Mouse (Mus musculus): ENCODE results near the gene Ift122. TPM values are rescaled to one million over a fixed set of nuclear protein-coding genes. Genes with fewer than 3 reads are reported as not detected.

Ift122 gene
- polyA plus RNA-seq (2012; rRNA removed): 7.7 and 8.3 TPM in 2 replicates

GRCm38 (mm10) chr6:115853091-115853813 lies at the start of gene Ift122, which contains the start of gene Mbd4:
Gene Ift122, plus strand, starts transcription at chr6:115853470.
Gene Mbd4, minus strand, starts transcription at chr6:115853371.

DNA sequence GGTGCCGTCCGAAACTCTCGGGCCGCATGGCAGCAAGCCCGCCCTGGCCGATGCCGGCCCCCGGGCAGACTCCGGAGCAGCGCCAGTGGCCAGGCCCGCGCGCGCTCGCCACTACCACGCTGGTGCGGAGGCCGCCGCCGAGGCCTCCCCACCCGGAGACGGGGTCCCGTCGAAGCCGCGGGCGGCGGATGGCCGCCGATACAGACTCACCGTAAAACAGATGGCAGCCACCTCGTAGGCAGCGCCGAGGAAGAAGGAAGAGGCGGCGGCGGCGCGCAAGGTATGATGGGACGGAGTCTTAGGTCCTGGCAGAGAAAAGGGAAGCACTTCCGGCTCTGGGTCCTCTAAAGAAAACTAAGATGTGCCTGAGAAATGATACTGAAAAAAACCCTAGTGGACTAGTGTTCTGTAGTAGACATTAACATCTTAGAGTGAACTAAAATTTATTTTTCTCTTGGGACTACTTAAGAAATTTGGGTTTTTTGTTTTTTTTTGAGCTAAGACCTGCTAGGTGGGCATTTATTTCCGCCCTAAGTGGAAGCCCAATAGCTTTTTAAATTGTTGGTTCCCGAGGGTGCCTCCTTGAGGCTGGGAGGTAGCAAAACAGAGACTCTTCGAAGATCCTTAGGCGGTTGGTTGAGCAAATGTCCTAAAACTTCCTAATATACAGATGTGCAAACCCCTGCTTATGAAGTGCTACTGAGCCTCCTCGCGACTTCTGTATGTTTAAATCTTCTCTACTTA lies 44.6 kb upstream of the Ift122 start, which contains the start of gene Rpl32:
Gene Rpl32 (minus strand): TSS at position 260 of the 744 bp plus-strand sequence.

DNA sequence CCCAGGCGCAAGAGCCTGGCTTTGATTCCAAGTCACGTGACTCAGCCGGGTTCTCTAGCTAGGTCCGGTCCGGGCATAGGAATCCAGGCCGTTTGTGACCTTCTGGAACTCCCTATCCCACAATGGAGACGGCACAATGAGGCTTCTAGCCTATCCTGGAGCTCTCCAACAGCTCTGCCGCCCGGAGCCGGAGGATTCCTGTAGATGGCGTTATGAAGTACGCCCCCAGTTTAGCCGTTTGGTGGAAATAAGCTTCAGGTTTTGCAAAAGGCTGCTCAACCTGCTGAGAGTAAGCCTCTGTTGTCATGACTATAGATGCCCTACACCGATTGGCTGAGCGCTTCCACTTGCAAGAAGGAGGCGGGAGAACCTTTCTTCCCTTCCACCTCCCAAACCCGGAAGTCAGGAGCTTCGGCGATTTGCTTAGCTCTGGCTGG lies 15.1 kb upstream of the Ift122 start, which contains the start of gene Efcab12:
Gene Efcab12 (minus strand): TSS at position 252 of the 437 bp plus-strand sequence.

GRCm38 (mm10) chr6:115931639-115932038 lies 78.4 kb downstream of the Ift122 start, which contains the start of gene Rho:
Gene Rho, plus strand, starts transcription at chr6:115931748.

DNA sequence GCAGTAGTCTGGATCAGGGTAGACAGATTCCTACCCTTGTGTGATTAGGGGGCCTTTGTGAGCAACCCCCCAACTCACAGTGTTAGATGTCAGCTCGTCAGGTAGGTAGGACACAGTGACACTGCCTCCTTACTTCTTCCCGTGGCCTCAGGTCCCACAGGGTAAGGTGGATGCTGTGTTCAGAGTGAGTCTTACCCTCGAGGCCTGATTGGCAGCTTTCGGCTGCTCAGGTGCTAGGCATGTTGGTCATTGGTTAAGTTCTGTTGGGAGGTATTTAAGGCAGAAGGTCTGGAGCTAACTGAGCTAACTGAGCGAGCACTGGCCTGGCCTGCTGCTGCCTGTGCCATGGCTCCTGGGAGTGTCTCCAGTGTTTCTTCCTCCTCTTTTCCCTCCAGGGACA lies 91.4 kb downstream of the Ift122 start, which contains the start of gene H1foo:
Gene H1foo (plus strand): TSS at position 301 of the 400 bp plus-strand sequence.

Other genes with a start within 250 kb of the Ift122 start
- 105 and 120 TPM in 2 replicates for gene Raf1, start 176.8 kb upstream of the Ift122 start, polyA plus RNA-seq (2012; rRNA removed)
- 2.4 and 3.5 TPM in 2 replicates for gene Tmem40, start 91.1 kb upstream of the Ift122 start, polyA plus RNA-seq (2012; rRNA removed)
- gene Cand2, start 78.9 kb upstream of the Ift122 start, polyA plus RNA-seq (2012; rRNA removed): 4.6 and 5.1 TPM in 2 replicates
- gene Rpl32, start 44.7 kb upstream of the Ift122 start, polyA plus RNA-seq (2012; rRNA removed): 356 and 482 TPM in 2 replicates
- 0.08 and 0.17 TPM in 2 replicates for gene Efcab12, start 15.1 kb upstream of the Ift122 start, polyA plus RNA-seq (2012; rRNA removed)
- 0.67 and 0.90 TPM in 2 replicates for gene Mbd4, start 99 bp upstream of the Ift122 start, polyA plus RNA-seq (2012; rRNA removed)
- gene Rho, start 78.3 kb downstream of the Ift122 start, polyA plus RNA-seq (2012; rRNA removed): 0.12 and 0.29 TPM in 2 replicates
- not detected in 2 replicates for gene H1foo, start 91.5 kb downstream of the Ift122 start, polyA plus RNA-seq (2012; rRNA removed)
- gene Plxnd1, start 141.5 kb downstream of the Ift122 start, polyA plus RNA-seq (2012; rRNA removed): 41.8 and 42.0 TPM in 2 replicates